Mouse (Mus musculus) left cerebral cortex, postnatal 4 days (tissue): ENCODE data around the gene Cplane1. TPM values are rescaled to one million over a fixed set of nuclear protein-coding genes. Genes with fewer than 3 reads are reported as not detected.

Source experiments
- DNase-seq: peaks from one replicate; pipeline ENCODE4 v3.0.0-alpha.2; 2022
- intact Hi-C: fragments of 180-260 bp; cut with DNase I; formaldehyde crosslinking; loops from one replicate; pipeline ENCODE4 v1.15.1; 2025
- total RNA-seq, 2 experiments: library from RNA; stranded (reverse); gene quantifications; 2 replicates each; pipeline ENCODE4 v1.2.3; 2021

Cplane1 gene
- total RNA-seq, 2 experiments from 2014 or later, result 47.7 to 48.9 TPM

DNA sequence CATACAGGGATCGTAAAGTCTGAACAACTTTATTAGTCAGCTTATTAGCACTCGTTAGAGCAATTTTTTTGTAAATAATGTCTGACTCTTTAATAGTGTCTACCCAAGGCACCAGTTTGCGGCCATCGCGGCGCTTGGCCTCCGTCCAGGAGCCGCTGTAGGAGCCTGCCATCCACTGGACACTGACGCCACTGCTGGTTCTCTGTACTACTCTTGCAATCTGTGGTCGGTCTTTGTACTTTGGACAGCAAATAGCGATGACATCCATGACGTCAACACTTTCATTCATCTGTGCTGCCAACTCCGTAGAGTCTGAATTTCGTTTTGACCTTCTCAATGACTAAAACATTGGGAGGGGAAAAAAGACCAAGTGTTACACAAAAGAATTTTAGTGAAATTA, 122.3 kb downstream of the Cplane1 start:
- no peak for DNase-seq
- intact Hi-C loops, result no loop called here

DNA sequence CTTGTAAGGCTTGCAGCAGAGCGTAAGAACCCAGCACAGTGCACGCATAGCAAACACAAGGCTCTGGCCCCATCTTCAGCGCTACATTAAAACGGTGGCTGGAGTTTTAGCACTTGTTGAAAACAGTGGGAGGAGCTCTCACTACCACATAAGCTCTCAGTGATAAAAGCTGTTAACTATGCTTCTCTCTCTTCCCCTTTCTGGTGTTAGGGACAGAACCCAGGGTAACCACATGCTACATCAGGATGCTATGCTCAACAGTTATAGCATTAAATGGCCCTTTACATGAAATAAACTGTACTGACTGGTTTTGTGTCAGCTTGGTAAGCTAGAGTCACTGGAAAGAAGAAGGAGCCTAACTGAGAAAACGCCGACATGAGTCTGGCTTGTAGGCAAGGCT, 125.2 kb downstream of the Cplane1 start:
- intact Hi-C loops, result no loop called here
- no peak for DNase-seq

DNA sequence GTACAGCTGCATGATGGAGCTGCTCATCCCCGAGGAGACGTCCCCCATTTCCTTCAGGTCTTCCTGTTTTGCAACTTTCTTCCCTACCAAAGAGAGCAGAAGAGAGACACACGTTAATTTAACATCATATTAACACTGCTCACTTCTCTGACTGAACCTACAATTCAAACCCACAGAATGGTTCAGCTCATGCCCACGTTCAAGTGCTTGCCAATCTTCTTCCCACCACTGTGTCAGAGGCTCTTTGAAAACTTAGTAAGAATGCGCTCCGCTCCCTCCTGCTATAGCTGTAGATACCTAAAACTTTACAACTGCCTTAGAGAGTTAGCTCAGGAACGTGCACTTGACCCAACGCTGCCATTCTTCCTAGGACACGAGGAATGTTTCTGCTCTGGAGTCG, 134.0 kb downstream of the Cplane1 start:
- intact Hi-C loops, result loop anchor here (10.0 kb wide), 1 partner anchor 168 kb away; no protein-coding TSS in a partner anchor
- no peak for DNase-seq

DNA sequence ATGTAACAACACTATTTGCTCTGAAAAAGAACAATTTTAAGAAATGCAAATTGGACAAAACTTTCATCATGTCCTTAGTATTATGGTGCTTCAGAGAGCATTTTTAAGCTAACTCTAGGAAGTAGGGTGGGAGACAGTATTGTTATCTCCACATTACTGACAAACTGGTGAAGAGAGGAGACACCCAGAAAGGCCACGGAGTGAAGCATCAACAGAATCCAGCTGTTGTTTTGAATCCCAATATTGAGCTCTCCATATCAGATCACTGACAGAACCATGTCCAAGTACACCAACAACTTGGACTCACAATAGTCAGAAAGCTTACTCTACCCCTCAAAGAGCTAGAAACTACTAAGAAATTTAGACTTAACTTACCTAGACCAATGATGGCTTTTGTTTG, 136.6 kb downstream of the Cplane1 start:
- intact Hi-C loops, result loop anchor here (10.0 kb wide), 1 partner anchor 171 kb away; no protein-coding TSS in a partner anchor

DNA sequence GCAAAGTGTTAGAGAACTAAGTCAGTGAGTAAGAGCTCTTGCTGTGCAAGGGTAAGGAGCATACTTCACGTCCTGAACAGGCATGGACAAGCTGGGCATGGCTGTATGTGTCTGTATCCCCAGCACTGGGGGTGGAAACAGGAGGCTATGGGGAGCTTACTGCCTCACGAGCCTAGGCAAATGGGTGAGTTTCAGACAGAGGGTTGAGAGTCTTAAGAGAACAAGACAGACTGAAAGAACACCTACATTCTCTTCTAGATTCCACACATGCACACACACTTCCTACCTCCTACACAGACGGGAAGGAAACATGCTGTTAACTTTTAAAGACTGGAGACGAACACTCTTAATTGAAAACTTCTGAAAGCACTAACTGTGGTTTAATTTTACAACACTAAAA, 148.5 kb downstream of the Cplane1 start:
- no peak for DNase-seq
- intact Hi-C loops, result no loop called here

More for the DNA sequence above, 136.6 kb downstream of the Cplane1 start:
- no peak for DNase-seq

DNA sequence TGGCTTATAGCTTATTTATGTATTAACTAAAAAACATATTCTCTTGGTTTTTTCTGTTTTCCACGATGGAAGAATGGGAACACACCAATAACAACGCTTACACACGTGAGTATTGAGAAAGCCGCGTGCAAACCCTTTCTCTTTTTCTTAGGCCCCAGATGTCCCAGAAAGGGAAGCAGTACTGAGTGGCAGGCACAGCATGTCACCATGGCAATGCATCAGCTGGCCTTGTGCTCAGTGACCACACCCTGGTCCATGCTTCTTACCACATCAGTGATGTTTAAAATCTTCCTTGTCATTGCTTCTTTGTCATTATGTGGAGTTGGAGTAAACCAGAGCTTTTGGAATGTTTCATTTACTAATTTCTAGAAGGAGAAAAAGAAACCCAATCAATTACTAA, 150.3 kb downstream of the Cplane1 start:
- DNase-seq, result no peak
- intact Hi-C loops, result no loop called here

Other genes with a start within 250 kb of the Cplane1 start
- gene Wdr70, start 69.9 kb upstream of the Cplane1 start, total RNA-seq, result 10 to 100 TPM; 38.0 to 39.6 TPM
- 10 to 100 TPM; 32.7 to 34.2 TPM for gene Nup155, start 59.8 kb upstream of the Cplane1 start, total RNA-seq